Mouse (Mus musculus) testis, adult 2 months (tissue): ENCODE measurements around the gene Max.

ENCODE experiments used
- CTCF ChIP-seq: fragments of 200-500 bp; IDR thresholded peaks from 2 replicates; pipeline ENCODE4 v1.5.1; 2012; ENCODE audit warnings: low read depth, mild to moderate bottlenecking, inconsistent platforms, low read length, moderate library complexity; ENCODE audit not compliant: control insufficient read depth, insufficient read depth, insufficient replicate concordance
- POLR2A ChIP-seq: fragments of 200-500 bp; IDR thresholded peaks from 2 replicates; pipeline ENCODE4 v1.6.1; 2012; ENCODE audit warnings: low read depth, mild to moderate bottlenecking, inconsistent platforms, low read length, moderate library complexity; ENCODE audit not compliant: control insufficient read depth

DNA sequence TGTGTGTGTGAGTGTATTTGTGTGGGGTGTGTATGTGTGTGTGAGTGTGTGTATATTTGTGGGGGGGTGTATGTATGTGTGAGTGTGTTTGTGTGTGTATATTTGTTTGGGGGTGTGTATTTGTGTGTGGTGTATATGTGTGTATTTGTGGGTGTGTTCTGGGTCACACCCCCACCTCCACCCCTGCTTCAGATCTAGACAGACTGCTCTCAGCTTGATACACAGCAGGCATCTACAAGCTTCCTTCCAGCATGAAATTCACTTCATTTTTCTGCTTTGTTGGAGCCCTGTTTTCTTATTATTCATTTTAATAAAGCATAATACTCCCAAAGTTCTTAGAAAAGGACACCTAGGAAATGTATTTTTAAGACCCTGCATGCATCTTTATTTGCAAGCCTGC lies 63.9 kb downstream of the Max start:
- TF ChIP-seq POLR2A (no peak), CTCF (no peak)
